ENCODE assay signal across 18 mouse cellular contexts in the genomic region with DNA sequence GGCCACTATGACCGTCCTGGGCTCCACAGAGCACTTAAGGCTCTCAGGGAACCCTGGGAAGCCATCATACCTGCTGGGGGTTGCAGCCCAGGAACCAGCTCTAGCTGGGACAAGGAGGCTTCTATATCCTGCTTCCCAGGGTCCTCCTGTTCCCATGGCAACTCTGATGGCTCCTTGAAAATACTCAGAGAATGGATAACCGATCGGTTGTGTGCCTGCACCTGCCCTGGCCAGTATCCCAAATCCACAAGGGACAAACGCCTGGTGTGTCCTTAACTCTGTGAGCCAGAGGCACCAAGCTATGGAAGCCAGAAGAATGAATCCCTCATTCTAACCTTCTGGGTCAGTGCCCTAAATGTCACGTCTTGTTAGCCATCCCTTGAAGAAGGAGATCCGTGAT.
DNase-seq lines count a peak whose midpoint lies in the region; ATAC-seq and TF ChIP-seq lines count a peak whose summit lies in the region.
"Had no signal": no experiment of that assay in that cellular context is flagged by ENCODE, and none has a peak within 500 bp of the region (broad histone marks: within the 10 kb centered on the region; RNA-seq: fewer than 3 reads in every experiment).

No protein-coding gene starts in this region.

- peaks cover 20% of the 10 kb centered on the region for H3K9me3 ChIP-seq in hindbrain, embryonic 10.5 days
- H3K9me3 ChIP-seq in hindbrain, embryonic 14.5 days (ENCODE audit: control insufficient read depth, low read length): no peaks in the 10 kb centered on the region
- peaks cover 13% of the 10 kb centered on the region; the same call in 1 of the 2 replicates for H3K9me3 ChIP-seq in hindbrain, embryonic 12.5 days (replicated peaks)
- H3K9me3 ChIP-seq in neural tube, embryonic 13.5 days: peaks cover 10% of the 10 kb centered on the region; the same call in 1 of the 2 replicates
- H3K9me3 ChIP-seq in intestine, postnatal 0 days (ENCODE audit: control insufficient read depth): no peaks in the 10 kb centered on the region
- H3K9me3 ChIP-seq: limb, embryonic 15.5 days had no signal

- no peak overlapping the region for H3K4me3 ChIP-seq in hindbrain, embryonic 10.5 days
- no peak overlapping the region for H3K4me3 ChIP-seq in hindbrain, embryonic 14.5 days (replicated peaks; ENCODE audit: low read length)
- H3K4me3 ChIP-seq in hindbrain, embryonic 12.5 days: no peak overlapping the region
- no peak overlapping the region for H3K4me3 ChIP-seq in neural tube, embryonic 13.5 days
- no peak overlapping the region for H3K4me3 ChIP-seq in intestine, postnatal 0 days (ENCODE audit: low read depth, low read length)
- H3K4me3 ChIP-seq: limb, embryonic 15.5 days; myocyte had no signal

- no peak for TF ChIP-seq CTCF in intestine, postnatal 0 days (IDR thresholded peaks at IDR 0.05; ENCODE audit: low read depth)

- no peak for ATAC-seq in hindbrain, embryonic 14.5 days (ENCODE audit: low FRiP score)
- 0 out of 2 replicates have a peak, but pooled peaks have one; percentile 29 for ATAC-seq in hindbrain, embryonic 12.5 days (ENCODE audit: low FRiP score)
- peak; percentile 50 for ATAC-seq in neural tube, embryonic 13.5 days (ENCODE audit: low read depth)
- ATAC-seq in intestine, postnatal 0 days: no peak
- ATAC-seq: liver, postnatal 0 days had no signal

- H3K27me3 ChIP-seq in hindbrain, embryonic 10.5 days (ENCODE audit: insufficient read depth, poor library complexity, severe bottlenecking): no peaks in the 10 kb centered on the region
- H3K27me3 ChIP-seq in hindbrain, embryonic 14.5 days (ENCODE audit: control insufficient read depth, insufficient read depth, low read length): no peaks in the 10 kb centered on the region
- no peaks in the 10 kb centered on the region for H3K27me3 ChIP-seq in hindbrain, embryonic 12.5 days
- H3K27me3 ChIP-seq in neural tube, embryonic 13.5 days: no peaks in the 10 kb centered on the region
- H3K27me3 ChIP-seq in intestine, postnatal 0 days (replicated peaks; ENCODE audit: control insufficient read depth, insufficient read depth, low read length): no peaks in the 10 kb centered on the region
- H3K27me3 ChIP-seq: limb, embryonic 15.5 days had no signal

- peaks cover 14% of the 10 kb centered on the region for H3K4me1 ChIP-seq in hindbrain, embryonic 10.5 days (replicated peaks)
- peaks cover 6% of the 10 kb centered on the region; the same call in 1 of the 2 replicates for H3K4me1 ChIP-seq in hindbrain, embryonic 14.5 days (replicated peaks; ENCODE audit: control insufficient read depth, insufficient read depth, low read length)
- H3K4me1 ChIP-seq in hindbrain, embryonic 12.5 days: peaks cover 8% of the 10 kb centered on the region
- H3K4me1 ChIP-seq in neural tube, embryonic 13.5 days (replicated peaks): peaks cover 12% of the 10 kb centered on the region
- H3K4me1 ChIP-seq in intestine, postnatal 0 days (replicated peaks; ENCODE audit: control insufficient read depth, insufficient read depth, low read length): no peaks in the 10 kb centered on the region
- H3K4me1 ChIP-seq: limb, embryonic 15.5 days had no signal

- H3K4me2 ChIP-seq in hindbrain, embryonic 14.5 days (replicated peaks): no peak overlapping the region
- no peak overlapping the region for H3K4me2 ChIP-seq in hindbrain, embryonic 12.5 days (replicated peaks)
- no peak overlapping the region for H3K4me2 ChIP-seq in neural tube, embryonic 13.5 days
- no peak overlapping the region for H3K4me2 ChIP-seq in intestine, postnatal 0 days (replicated peaks; ENCODE audit: low read depth)
- H3K4me2 ChIP-seq: limb, embryonic 15.5 days had no signal

- H3K36me3 ChIP-seq in hindbrain, embryonic 10.5 days: no peaks in the 10 kb centered on the region
- no peaks in the 10 kb centered on the region for H3K36me3 ChIP-seq in hindbrain, embryonic 14.5 days (replicated peaks; ENCODE audit: control insufficient read depth, insufficient read depth)
- no peaks in the 10 kb centered on the region for H3K36me3 ChIP-seq in hindbrain, embryonic 12.5 days
- H3K36me3 ChIP-seq in neural tube, embryonic 13.5 days: no peaks in the 10 kb centered on the region
- no peaks in the 10 kb centered on the region for H3K36me3 ChIP-seq in intestine, postnatal 0 days (ENCODE audit: control insufficient read depth, insufficient read depth)
- H3K36me3 ChIP-seq: limb, embryonic 15.5 days had no signal

- peak; percentile 20 for DNase-seq in embryo, embryonic 10 days (ENCODE audit: low spot score)
- no peak for DNase-seq in embryo, embryonic 11 days
- no peak for DNase-seq in hindbrain, embryonic 10.5 days (ENCODE audit: low spot score)
- DNase-seq in hindbrain, embryonic 14.5 days (ENCODE audit: low spot score): no peak
- no peak for DNase-seq in lung, postnatal 4 days
- DNase-seq: adrenal gland, postnatal 14 days; cerebellum, adult 8-10 months; heart, postnatal 36 days; kidney, adult 11 months; kidney, postnatal 14 days; liver, postnatal 0 days; thymus, adult 2 months had no signal

- 38% methylated on average over 6 of the region's 6 CpGs for WGBS in hindbrain, embryonic 10.5 days
- 22% methylated on average over 6 of the region's 6 CpGs for WGBS in hindbrain, embryonic 14.5 days
- 34% methylated on average over 6 of the region's 6 CpGs for WGBS in hindbrain, embryonic 12.5 days
- WGBS in neural tube, embryonic 13.5 days: 32% methylated on average over 6 of the region's 6 CpGs
- WGBS in intestine, postnatal 0 days: 57% methylated on average over 6 of the region's 6 CpGs

- no peak overlapping the region for H3K9ac ChIP-seq in hindbrain, embryonic 14.5 days
- no peak overlapping the region for H3K9ac ChIP-seq in hindbrain, embryonic 12.5 days
- H3K9ac ChIP-seq in neural tube, embryonic 13.5 days: no peak overlapping the region
- H3K9ac ChIP-seq in intestine, postnatal 0 days (ENCODE audit: low read depth, low read length): no peak overlapping the region
- H3K9ac ChIP-seq: limb, embryonic 15.5 days; liver, postnatal 0 days had no signal

- peak overlapping the region; percentile 72 for H3K27ac ChIP-seq in hindbrain, embryonic 10.5 days
- no peak overlapping the region for H3K27ac ChIP-seq in hindbrain, embryonic 14.5 days
- H3K27ac ChIP-seq in hindbrain, embryonic 12.5 days: 0 out of 2 replicates have a peak overlapping the region, but pooled peaks have one; percentile 40
- H3K27ac ChIP-seq in neural tube, embryonic 13.5 days (replicated peaks): no peak overlapping the region
- no peak overlapping the region for H3K27ac ChIP-seq in intestine, postnatal 0 days (ENCODE audit: low read depth, low read length)
- H3K27ac ChIP-seq: limb, embryonic 15.5 days; macrophage had no signal

Comparison
In these comparisons a context has a peak if more than half of its experiments do, and no peak if none do; other contexts are left out.
1. H3K27ac ChIP-seq: peak in hindbrain, embryonic 10.5 days (single experiment) and hindbrain, embryonic 12.5 days (single experiment); none in hindbrain, embryonic 14.5 days (single experiment), neural tube, embryonic 13.5 days (single experiment) and intestine, postnatal 0 days (single experiment).
2. ATAC-seq: peak in hindbrain, embryonic 12.5 days (single experiment) and neural tube, embryonic 13.5 days (single experiment); none in hindbrain, embryonic 14.5 days (single experiment) and intestine, postnatal 0 days (single experiment).